Mouse (Mus musculus) forebrain, embryonic 15.5 days (tissue): ENCODE data around the gene Pitx3. TPM values are rescaled to one million over a fixed set of nuclear protein-coding genes. Genes with fewer than 3 reads are reported as not detected.
A peak's percentile ranks its signal among the peaks of the same experiment; 100 is the strongest.

Experiments used
- ATAC-seq: fragments of 200-750 bp; cut with Nextera tagmentation; replicated peaks from 2 replicates; pipeline ENCODE4 v1.8.0; 2017; ENCODE audit warnings: mild to moderate bottlenecking, moderate TSS enrichment, moderate library complexity
- H3K27ac ChIP-seq: fragments of 300-500 bp; sonication (generic); replicated peaks from 2 replicates; pipeline ENCODE4 v1.5.1; 2015; ENCODE audit warnings: mild to moderate bottlenecking, inconsistent platforms
- H3K27me3 ChIP-seq: fragments of 300-500 bp; sonication (generic); 2 replicates; pipeline ENCODE4 v1.6.1; 2015; ENCODE audit warnings: inconsistent platforms
- H3K36me3 ChIP-seq: fragments of 300-500 bp; sonication (generic); 2 replicates; pipeline ENCODE4 v1.6.1; 2015; ENCODE audit warnings: mild to moderate bottlenecking, inconsistent platforms
- H3K4me1 ChIP-seq: fragments of 300-500 bp; sonication (generic); 2 replicates; pipeline ENCODE4 v1.6.1; 2015; ENCODE audit warnings: inconsistent platforms
- H3K4me2 ChIP-seq: fragments of 300-500 bp; sonication (generic); replicated peaks from 2 replicates; pipeline ENCODE4 v1.6.1; 2015; ENCODE audit warnings: mild to moderate bottlenecking, inconsistent platforms
- H3K4me3 ChIP-seq: fragments of 300-500 bp; sonication (generic); 2 replicates; pipeline ENCODE4 v1.5.1; 2015; ENCODE audit warnings: mild to moderate bottlenecking, inconsistent platforms
- H3K9ac ChIP-seq: fragments of 300-500 bp; sonication (generic); replicated peaks from 2 replicates; pipeline ENCODE4 v1.6.1; 2015; ENCODE audit warnings: mild to moderate bottlenecking, inconsistent platforms
- H3K9me3 ChIP-seq: fragments of 300-500 bp; sonication (generic); 2 replicates; pipeline ENCODE4 v1.6.1; 2016; ENCODE audit warnings: inconsistent platforms
- WGBS: fragments of 180-500 bp; shearing (Covaris S2); methylation state at CpG from one replicate; pipeline ENCODE4 v1.1.7; 2015; ENCODE audit warnings: mixed read lengths; 5-methylcytosine and 5-hydroxymethylcytosine counted together
- polyA plus RNA-seq: library from polyadenylated mRNA; unstranded; fragments of >200 nt; fragmentation: Nextera tagmentation; extraction: Ambion mirVana; gene quantifications from 2 replicates; pipeline ENCODE4 v1.2.1, GENCODE M21; 2015

Gene Pitx3
- polyA plus RNA-seq, 1 experiment from 2014 or later: not detected

DNA sequence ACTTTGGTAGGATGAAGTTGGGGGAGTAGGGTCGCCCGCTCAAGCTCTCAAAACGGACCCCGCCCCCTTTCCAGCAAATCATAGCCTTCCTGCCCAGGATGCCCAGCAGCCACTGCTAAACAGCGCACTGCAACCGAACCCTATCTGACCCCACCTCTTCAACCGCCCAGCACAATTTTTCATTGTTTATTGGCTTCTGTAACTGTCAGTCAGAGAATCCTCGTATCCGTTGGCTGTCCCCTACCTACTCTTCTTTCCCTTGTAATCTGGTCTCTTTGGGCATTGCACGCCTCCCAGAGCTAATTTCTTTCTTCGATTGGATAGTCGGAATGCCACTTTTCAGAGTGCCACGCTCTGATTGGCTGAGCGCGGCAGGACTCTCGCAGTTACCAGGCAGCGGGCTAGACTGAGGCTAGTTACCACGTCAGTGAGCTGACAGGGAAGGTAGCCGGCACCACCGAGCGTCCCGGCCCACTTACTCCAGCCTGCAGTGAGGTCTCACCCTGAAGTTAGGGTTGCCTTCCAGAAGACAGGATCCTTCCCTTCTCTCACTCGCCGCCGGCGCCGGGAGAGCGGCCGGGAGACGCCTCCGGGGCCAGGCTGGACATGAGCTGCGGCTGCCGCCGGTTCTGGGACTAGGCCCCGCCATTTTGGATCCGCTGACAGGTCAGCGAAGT lies 4.1 kb upstream of the Pitx3 start, which contains the start of gene Gbf1:
Gene Gbf1, plus strand, starts transcription at position 383 of the 677 bp plus-strand sequence.
- H3K27ac ChIP-seq: peak within 1 kb of the TSS; percentile 71
- H3K4me1 ChIP-seq: peaks cover 45% of the 10 kb centered on the region
- WGBS: under 1% methylated on average over 37 of the region's 37 CpGs
- no peaks in the 10 kb centered on the region for H3K36me3 ChIP-seq
- H3K9ac ChIP-seq: peak within 1 kb of the TSS; percentile 85
- peak within 1 kb of the TSS; percentile 98 for H3K4me3 ChIP-seq
- H3K9me3 ChIP-seq: no peaks in the 10 kb centered on the region
- H3K27me3 ChIP-seq: peaks cover 36% of the 10 kb centered on the region
- peak; percentile 99 for ATAC-seq
- H3K4me2 ChIP-seq: peak within 1 kb of the TSS; percentile 69

DNA sequence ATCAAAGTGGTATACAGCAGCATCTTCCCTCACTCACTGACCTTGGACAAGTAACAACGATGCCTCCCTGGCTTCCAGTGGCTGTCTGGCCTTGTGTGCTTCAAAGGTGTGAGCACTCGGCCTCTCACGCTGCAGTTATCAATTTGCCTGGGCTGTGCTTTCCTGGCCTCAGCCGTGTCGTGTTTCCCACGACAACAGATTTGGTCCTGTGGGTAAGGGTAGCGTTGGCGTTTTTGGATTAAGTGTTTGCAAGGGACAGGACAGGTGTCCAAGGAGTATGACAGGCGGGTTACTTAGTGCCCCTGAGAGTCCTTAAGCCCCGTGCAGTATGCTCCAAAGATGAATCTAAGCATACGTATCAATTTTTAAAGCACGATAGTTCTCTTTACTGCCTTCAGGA lies 965 bp upstream of the Pitx3 start:
- Histone ChIP-seq H3K4me3 (peak overlapping the region; percentile 43; the same call in 1 of the 2 replicates), H3K4me2 (peak overlapping the region; percentile 76; the same call in 1 of the 2 replicates), H3K36me3 (no peaks in the 10 kb centered on the region), H3K27ac (no peak overlapping the region), H3K9me3 (no peaks in the 10 kb centered on the region), H3K27me3 (peaks cover 60% of the 10 kb centered on the region), H3K9ac (no peak overlapping the region), H3K4me1 (peaks cover 32% of the 10 kb centered on the region)
- ATAC-seq: no peak
- 25% methylated on average over 12 of the region's 12 CpGs for WGBS

GRCm38 (mm10) chr19:46148372-46148760 lies 240 bp upstream of the Pitx3 start:
- ATAC-seq: no peak; the same call in 1 of the 2 replicates
- Histone ChIP-seq H3K27ac (no peak overlapping the region), H3K9ac (no peak overlapping the region; the same call in 1 of the 2 replicates), H3K36me3 (no peaks in the 10 kb centered on the region), H3K9me3 (no peaks in the 10 kb centered on the region), H3K4me3 (peak overlapping the region; percentile 43), H3K4me1 (peaks cover 24% of the 10 kb centered on the region), H3K4me2 (peak overlapping the region; percentile 76), H3K27me3 (peaks cover 60% of the 10 kb centered on the region)
- under 1% methylated on average over 27 of the region's 27 CpGs for WGBS

GRCm38 (mm10) chr19:46141091-46141490 lies 7.0 kb downstream of the Pitx3 start:
- Histone ChIP-seq H3K4me1 (peaks cover 12% of the 10 kb centered on the region), H3K9me3 (no peaks in the 10 kb centered on the region), H3K27ac (no peak overlapping the region), H3K4me2 (no peak overlapping the region), H3K4me3 (no peak overlapping the region), H3K27me3 (peaks cover 43% of the 10 kb centered on the region), H3K9ac (no peak overlapping the region), H3K36me3 (no peaks in the 10 kb centered on the region)
- no peak for ATAC-seq
- WGBS: 16% methylated on average over 6 of the region's 6 CpGs

- H3K4me3 ChIP-seq: no peak overlapping the region
Observed at GRCm38 (mm10) chr19:46140324-46140723, 7.8 kb downstream of the Pitx3 start.

DNA sequence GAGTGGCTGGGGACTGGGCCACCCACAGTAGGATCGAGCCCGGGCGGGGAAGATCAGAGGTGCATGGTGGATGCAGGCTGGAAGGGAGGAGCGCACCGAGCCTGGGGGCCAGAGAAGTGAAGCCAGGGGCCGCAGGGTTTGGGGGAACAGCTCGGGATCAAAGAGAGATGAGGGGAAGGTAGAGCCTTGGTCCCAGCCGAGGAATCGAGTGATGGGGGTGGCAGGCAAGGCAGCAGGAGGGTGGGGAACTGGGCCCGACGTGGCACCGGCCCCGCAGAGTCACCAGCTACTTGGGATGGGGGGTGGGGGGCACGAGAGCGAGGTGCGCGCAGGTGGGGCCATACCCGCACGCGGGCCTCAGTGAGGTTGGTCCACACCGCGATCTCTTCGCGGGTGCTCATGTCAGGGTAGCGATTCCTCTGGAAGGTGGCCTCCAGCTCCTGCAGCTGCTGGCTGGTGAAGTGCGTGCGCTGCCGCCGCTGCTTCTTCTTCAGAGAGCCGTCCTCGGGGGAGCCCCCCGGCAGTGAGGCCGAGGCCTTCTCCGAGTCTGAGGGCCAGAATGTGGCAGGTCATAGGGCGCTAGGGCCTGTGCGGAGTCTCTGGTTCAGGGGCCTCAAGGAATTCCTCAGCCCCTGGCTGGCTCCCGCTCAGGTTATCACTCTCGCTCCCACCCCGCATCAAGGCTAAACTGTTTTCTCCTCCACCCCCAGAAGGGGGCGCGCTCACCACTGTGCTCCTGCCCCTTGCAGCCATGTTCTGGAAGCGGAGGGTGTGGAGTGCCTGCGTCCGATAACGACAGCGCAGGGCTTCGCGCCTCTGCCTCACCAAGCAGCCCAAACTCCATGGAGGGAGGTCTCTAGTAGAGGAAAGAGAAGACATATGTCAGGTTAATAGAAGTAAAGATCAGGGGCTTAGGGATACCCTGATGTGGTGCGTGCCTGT lies 11.2 kb downstream of the Pitx3 start:
- peak overlapping the region; percentile 58 for H3K4me3 ChIP-seq
- ATAC-seq: peak; percentile 27; the same call in 1 of the 2 replicates
- H3K36me3 ChIP-seq: no peaks in the 10 kb centered on the region
- peaks cover 23% of the 10 kb centered on the region for H3K4me1 ChIP-seq
- H3K9ac ChIP-seq: peak overlapping the region; percentile 44
- 2% methylated on average over 49 of the region's 49 CpGs for WGBS
- H3K4me2 ChIP-seq: peak overlapping the region; percentile 100
- H3K9me3 ChIP-seq: no peaks in the 10 kb centered on the region
- peaks cover 65% of the 10 kb centered on the region for H3K27me3 ChIP-seq
- no peak overlapping the region for H3K27ac ChIP-seq

More at GRCm38 (mm10) chr19:46140324-46140723, 7.8 kb downstream of the Pitx3 start:
- H3K9me3 ChIP-seq: no peaks in the 10 kb centered on the region
- no peak overlapping the region for H3K9ac ChIP-seq
- H3K27ac ChIP-seq: no peak overlapping the region
- H3K4me1 ChIP-seq: peaks cover 20% of the 10 kb centered on the region
- H3K4me2 ChIP-seq: no peak overlapping the region
- H3K27me3 ChIP-seq: peaks cover 41% of the 10 kb centered on the region
- no peaks in the 10 kb centered on the region for H3K36me3 ChIP-seq
- no peak for ATAC-seq
- WGBS: 59% methylated on average over 2 of the region's 2 CpGs

GRCm38 (mm10) chr19:46135789-46136638 lies 12.1 kb downstream of the Pitx3 start:
- H3K9me3 ChIP-seq: no peaks in the 10 kb centered on the region
- H3K27ac ChIP-seq: no peak overlapping the region
- H3K36me3 ChIP-seq: no peaks in the 10 kb centered on the region
- WGBS: under 1% methylated on average over 79 of the region's 79 CpGs
- H3K27me3 ChIP-seq: peaks cover 71% of the 10 kb centered on the region
- peak overlapping the region; percentile 58 for H3K4me3 ChIP-seq
- H3K4me1 ChIP-seq: peaks cover 28% of the 10 kb centered on the region
- peak overlapping the region; percentile 44 for H3K9ac ChIP-seq
- peak overlapping the region; percentile 100 for H3K4me2 ChIP-seq
- peak; percentile 49 for ATAC-seq

- peak overlapping the region; percentile 100 for H3K4me2 ChIP-seq
- H3K4me3 ChIP-seq: peak overlapping the region; percentile 58
- ATAC-seq: peak; percentile 78
- H3K36me3 ChIP-seq: no peaks in the 10 kb centered on the region
- H3K4me1 ChIP-seq: peaks cover 28% of the 10 kb centered on the region
- no peak overlapping the region for H3K27ac ChIP-seq
- 2% methylated on average over 12 of the region's 12 CpGs for WGBS
- peak overlapping the region; percentile 44 for H3K9ac ChIP-seq
- H3K9me3 ChIP-seq: no peaks in the 10 kb centered on the region
- H3K27me3 ChIP-seq: peaks cover 78% of the 10 kb centered on the region
Observed at GRCm38 (mm10) chr19:46135297-46135696, 12.8 kb downstream of the Pitx3 start.

DNA sequence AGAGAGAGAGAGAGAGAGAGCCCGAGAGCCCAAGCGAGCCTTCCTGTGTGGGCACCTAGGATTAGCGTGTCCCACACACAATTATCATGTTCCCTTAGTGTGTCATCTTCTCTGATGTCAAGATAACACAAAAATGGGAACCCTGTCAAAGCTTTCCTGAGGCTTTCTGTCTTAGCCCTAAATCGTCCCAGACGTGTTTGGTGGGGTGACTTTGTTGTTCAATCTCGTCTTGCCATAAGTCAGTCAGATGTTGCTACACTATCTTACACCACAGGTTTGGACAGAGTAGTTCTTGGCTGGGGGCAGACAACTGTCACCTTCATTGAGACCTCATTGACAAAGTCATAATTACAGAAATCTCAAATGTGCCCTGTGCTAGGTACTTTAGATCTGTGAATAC lies 15.5 kb downstream of the Pitx3 start:
- no peak overlapping the region for H3K27ac ChIP-seq
- no peak for ATAC-seq
- H3K4me3 ChIP-seq: no peak overlapping the region
- H3K9me3 ChIP-seq: no peaks in the 10 kb centered on the region
- no peaks in the 10 kb centered on the region for H3K36me3 ChIP-seq
- H3K9ac ChIP-seq: no peak overlapping the region
- peaks cover 28% of the 10 kb centered on the region for H3K4me1 ChIP-seq
- H3K4me2 ChIP-seq: no peak overlapping the region
- WGBS: 24% methylated on average over 6 of the region's 6 CpGs
- peaks cover 70% of the 10 kb centered on the region for H3K27me3 ChIP-seq

DNA sequence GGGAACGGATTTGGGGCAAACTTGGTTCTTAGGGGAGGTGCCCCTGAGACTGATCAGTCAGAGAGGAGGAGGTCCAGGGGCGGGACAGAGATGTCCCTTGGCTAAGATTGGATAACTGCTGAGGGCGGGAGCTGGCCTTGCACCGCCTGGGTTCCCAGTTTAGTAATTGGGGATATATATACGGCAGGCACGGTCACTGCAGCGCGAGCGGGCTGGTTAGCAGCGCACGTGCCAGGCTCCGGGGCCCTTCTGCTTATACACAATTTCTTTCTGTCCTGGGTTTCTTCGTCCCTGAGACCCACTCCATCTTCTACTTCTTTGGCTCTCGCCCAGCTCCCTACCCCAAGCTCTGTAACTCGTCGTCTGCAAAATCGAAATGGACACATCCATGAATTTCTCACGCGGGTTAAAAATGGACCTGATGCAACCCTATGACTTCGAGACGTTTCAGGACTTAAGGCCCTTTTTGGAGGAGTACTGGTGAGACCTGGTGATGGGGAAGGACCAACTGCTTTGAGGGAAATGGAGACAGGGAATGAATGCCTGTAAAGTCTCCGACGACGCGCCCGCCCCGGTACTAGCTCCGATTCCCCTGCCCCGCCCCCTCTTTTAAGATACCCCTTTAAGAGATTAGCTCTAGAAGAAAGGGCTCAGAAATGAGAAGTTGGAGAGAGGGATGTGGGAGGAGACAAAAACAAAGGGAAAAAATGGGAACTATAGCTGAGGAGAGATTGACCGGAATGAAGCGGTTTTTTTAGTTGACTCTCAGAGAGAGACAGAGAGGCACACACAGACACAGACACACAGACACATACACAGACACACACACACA lies 16.2 kb downstream of the Pitx3 start, which contains the start of gene Elovl3:
Gene Elovl3, plus strand, starts transcription at position 204 of the 832 bp plus-strand sequence.
- ATAC-seq: no peak
- Histone ChIP-seq H3K9ac (no peak within 1 kb of the TSS), H3K4me3 (peak within 1 kb of the TSS; percentile 23), H3K4me1 (peaks cover 23% of the 10 kb centered on the region), H3K27ac (no peak within 1 kb of the TSS), H3K4me2 (peak within 1 kb of the TSS; percentile 37), H3K36me3 (no peaks in the 10 kb centered on the region), H3K9me3 (no peaks in the 10 kb centered on the region), H3K27me3 (peaks cover 63% of the 10 kb centered on the region)
- WGBS: under 1% methylated on average over 31 of the region's 31 CpGs
